Mouse (Mus musculus): Measurements from ENCODE around the gene Zswim8.

DNA sequence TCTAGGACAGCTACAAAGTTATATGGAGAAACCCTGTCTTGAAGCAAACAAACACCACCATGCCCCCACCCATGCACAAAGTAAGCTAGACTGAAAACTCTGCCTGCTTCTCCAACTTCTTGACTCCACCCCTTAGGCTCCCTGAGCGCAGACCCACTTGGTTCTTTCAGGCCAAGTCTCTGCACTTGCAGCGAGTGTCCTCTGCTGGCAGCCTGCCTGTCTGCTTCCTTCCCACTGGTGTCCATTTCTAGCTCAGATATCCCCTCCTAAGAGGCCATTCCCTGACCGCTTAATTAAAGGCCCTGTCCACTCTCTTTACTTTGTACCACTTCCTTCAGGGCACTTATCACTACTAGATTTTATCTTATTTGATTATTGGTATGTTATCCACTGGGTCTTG is 36.3 kb downstream of the Zswim8 start:
- TF ChIP-seq CTCF (IDR thresholded peaks at IDR 0.05; ENCODE audit: low read depth, low read length) = no peak
- no peak for TF ChIP-seq TAL1 (conservative IDR thresholded peaks at IDR 0.05; ENCODE audit: low read depth, low read length)
